Mouse (Mus musculus) kidney, adult 2 months (tissue): ENCODE results near the gene Specc1.

Experiments
- CTCF ChIP-seq: fragments of 200-500 bp; conservative IDR thresholded peaks from 2 replicates; pipeline ENCODE4 v1.5.1; 2011; ENCODE audit warnings: low read depth, mild to moderate bottlenecking, control low read depth, low read length, moderate library complexity, mixed read lengths; ENCODE audit not compliant: insufficient read depth, insufficient read length
- POLR2A ChIP-seq: fragments of 200-500 bp; IDR thresholded peaks from one replicate; pipeline ENCODE4 v1.6.1; 2011; ENCODE audit warnings: low read depth, low read length, control low read depth

- no peak for TF ChIP-seq POLR2A
- no peak for TF ChIP-seq CTCF
These were observed 284.2 kb downstream of the Specc1 start for GRCm38 (mm10) chr11:62240631-62241261.
